In genomic region chr17:74922591-74922990, GRCm38 (mm10) we compare ENCODE assay signal across 12 mouse cellular contexts.
DNase-seq lines count a peak whose midpoint lies in the region; ATAC-seq and TF ChIP-seq lines count a peak whose summit lies in the region.
"Had no signal": no experiment of that assay in that cellular context is flagged by ENCODE, and none has a peak within 500 bp of the region (broad histone marks: within the 10 kb centered on the region; RNA-seq: fewer than 3 reads in every experiment).

No protein-coding gene starts in this region.

- no peak for TF ChIP-seq POLR2A in limb, embryonic 14.5 days (IDR thresholded peaks at IDR 0.05; ENCODE audit: borderline replicate concordance, extremely low read depth, insufficient read depth, insufficient read length)

- no peak overlapping the region for H3K4me2 ChIP-seq in hindbrain, embryonic 14.5 days (replicated peaks)
- no peak overlapping the region for H3K4me2 ChIP-seq in hindbrain, embryonic 12.5 days (replicated peaks)
- no peak overlapping the region for H3K4me2 ChIP-seq in midbrain, postnatal 0 days (ENCODE audit: low read depth, low read length, poor library complexity, severe bottlenecking)
- no peak overlapping the region for H3K4me2 ChIP-seq in limb, embryonic 14.5 days (replicated peaks; ENCODE audit: low read depth, low read length, severe bottlenecking)
- H3K4me2 ChIP-seq in stomach, embryonic 14.5 days (replicated peaks; ENCODE audit: low read depth, low read length) = no peak overlapping the region
- H3K4me2 ChIP-seq: forebrain, embryonic 12.5 days had no signal

- H3K9ac ChIP-seq in hindbrain, embryonic 14.5 days = no peak overlapping the region
- no peak overlapping the region for H3K9ac ChIP-seq in hindbrain, embryonic 12.5 days
- no peak overlapping the region for H3K9ac ChIP-seq in midbrain, postnatal 0 days (replicated peaks; ENCODE audit: low read length, poor library complexity, severe bottlenecking)
- no peak overlapping the region for H3K9ac ChIP-seq in limb, embryonic 14.5 days (ENCODE audit: low read depth, low read length, severe bottlenecking)
- H3K9ac ChIP-seq in stomach, embryonic 14.5 days (replicated peaks; ENCODE audit: low read depth, low read length) = no peak overlapping the region
- H3K9ac ChIP-seq: forebrain, embryonic 12.5 days had no signal

- no peak for DNase-seq in hindbrain, embryonic 14.5 days (ENCODE audit: low spot score)
- DNase-seq in midbrain, postnatal 0 days (ENCODE audit: low spot score) = peak; percentile 19
- DNase-seq in midbrain, embryonic 10.5 days (ENCODE audit: low spot score) = no peak
- no peak for DNase-seq in limb, embryonic 14.5 days (ENCODE audit: low spot score)
- DNase-seq in MN1 (ENCODE audit: low spot score) = no peak
- no peak for DNase-seq in right cerebral cortex, adult 2 months (ENCODE audit: low spot score in 2 of 2)
- DNase-seq: gastrocnemius, postnatal 14 days; right cerebral cortex, postnatal 25 days; thymus, postnatal 25 days had no signal

- 50% methylated on average over 3 of the region's 3 CpGs for WGBS in hindbrain, embryonic 14.5 days
- 44% methylated on average over 3 of the region's 3 CpGs for WGBS in hindbrain, embryonic 12.5 days
- WGBS in midbrain, postnatal 0 days = 58% methylated on average over 3 of the region's 3 CpGs
- 54% methylated on average over 3 of the region's 3 CpGs for WGBS in midbrain, embryonic 10.5 days
- WGBS in limb, embryonic 14.5 days = 17% methylated on average over 3 of the region's 3 CpGs
- 36% methylated on average over 3 of the region's 3 CpGs for WGBS in stomach, embryonic 14.5 days

- H3K4me1 ChIP-seq in hindbrain, embryonic 14.5 days (replicated peaks; ENCODE audit: control insufficient read depth, insufficient read depth, low read length) = no peaks in the 10 kb centered on the region
- peaks cover 7% of the 10 kb centered on the region for H3K4me1 ChIP-seq in hindbrain, embryonic 12.5 days
- H3K4me1 ChIP-seq in midbrain, postnatal 0 days (ENCODE audit: insufficient read depth, low read length) = no peaks in the 10 kb centered on the region
- H3K4me1 ChIP-seq in midbrain, embryonic 10.5 days = 0 out of 2 replicates have a peak, but pooled peaks cover 5% of the 10 kb centered on the region
- H3K4me1 ChIP-seq in limb, embryonic 14.5 days (ENCODE audit: control insufficient read depth, insufficient read depth, low read length) = peaks cover 12% of the 10 kb centered on the region
- H3K4me1 ChIP-seq in stomach, embryonic 14.5 days (ENCODE audit: control insufficient read depth, insufficient read depth, low read length) = peaks cover 5% of the 10 kb centered on the region; the same call in 1 of the 2 replicates
- H3K4me1 ChIP-seq: forebrain, embryonic 12.5 days had no signal

- no peak for TF ChIP-seq CTCF in midbrain, postnatal 0 days (IDR thresholded peaks at IDR 0.05)

- ATAC-seq in hindbrain, embryonic 14.5 days (ENCODE audit: low FRiP score) = peak; percentile 48; the same call in 1 of the 2 replicates
- no peak for ATAC-seq in hindbrain, embryonic 12.5 days (ENCODE audit: low FRiP score)
- ATAC-seq in midbrain, postnatal 0 days (ENCODE audit: low FRiP score) = no peak
- peak; percentile 79 for ATAC-seq in limb, embryonic 14.5 days (ENCODE audit: low FRiP score, low read depth)
- ATAC-seq in stomach, embryonic 14.5 days (ENCODE audit: insufficient number of reproducible peaks, insufficient read depth, low FRiP score, low read depth) = peak; percentile 77; the same call in 1 of the 2 replicates

- H3K27ac ChIP-seq in hindbrain, embryonic 14.5 days = no peak overlapping the region
- H3K27ac ChIP-seq in hindbrain, embryonic 12.5 days = no peak overlapping the region
- H3K27ac ChIP-seq in midbrain, postnatal 0 days (ENCODE audit: low read depth, low read length) = no peak overlapping the region
- no peak overlapping the region for H3K27ac ChIP-seq in midbrain, embryonic 10.5 days (replicated peaks)
- H3K27ac ChIP-seq in limb, embryonic 14.5 days (replicated peaks; ENCODE audit: low read depth, low read length) = no peak overlapping the region
- H3K27ac ChIP-seq in stomach, embryonic 14.5 days (ENCODE audit: low read length) = no peak overlapping the region
- H3K27ac ChIP-seq: forebrain, embryonic 12.5 days had no signal

- H3K27me3 ChIP-seq in hindbrain, embryonic 14.5 days (ENCODE audit: control insufficient read depth, insufficient read depth, low read length) = no peaks in the 10 kb centered on the region
- no peaks in the 10 kb centered on the region for H3K27me3 ChIP-seq in hindbrain, embryonic 12.5 days
- no peaks in the 10 kb centered on the region for H3K27me3 ChIP-seq in midbrain, postnatal 0 days (ENCODE audit: insufficient read depth, low read length)
- H3K27me3 ChIP-seq in midbrain, embryonic 10.5 days (ENCODE audit: low read depth, poor library complexity, severe bottlenecking) = no peaks in the 10 kb centered on the region
- H3K27me3 ChIP-seq in limb, embryonic 14.5 days (ENCODE audit: control insufficient read depth, insufficient read depth, low read length) = no peaks in the 10 kb centered on the region
- no peaks in the 10 kb centered on the region for H3K27me3 ChIP-seq in stomach, embryonic 14.5 days (ENCODE audit: control insufficient read depth, insufficient read depth, low read length)
- H3K27me3 ChIP-seq: forebrain, embryonic 12.5 days had no signal

- no peak overlapping the region for H3K4me3 ChIP-seq in hindbrain, embryonic 14.5 days (replicated peaks; ENCODE audit: low read length)
- H3K4me3 ChIP-seq in hindbrain, embryonic 12.5 days = no peak overlapping the region
- H3K4me3 ChIP-seq in midbrain, postnatal 0 days (ENCODE audit: low read depth, low read length) = no peak overlapping the region
- no peak overlapping the region for H3K4me3 ChIP-seq in midbrain, embryonic 10.5 days
- no peak overlapping the region for H3K4me3 ChIP-seq in limb, embryonic 14.5 days (replicated peaks; ENCODE audit: low read length)
- H3K4me3 ChIP-seq in stomach, embryonic 14.5 days (ENCODE audit: low read depth, low read length) = no peak overlapping the region
- H3K4me3 ChIP-seq: forebrain, embryonic 12.5 days had no signal

- H3K9me3 ChIP-seq in hindbrain, embryonic 14.5 days (ENCODE audit: control insufficient read depth, low read length) = peaks cover 4% of the 10 kb centered on the region; the same call in 1 of the 2 replicates
- no peaks in the 10 kb centered on the region for H3K9me3 ChIP-seq in hindbrain, embryonic 12.5 days (replicated peaks)
- peaks cover 3% of the 10 kb centered on the region; the same call in 1 of the 2 replicates for H3K9me3 ChIP-seq in midbrain, postnatal 0 days (ENCODE audit: low read length)
- no peaks in the 10 kb centered on the region for H3K9me3 ChIP-seq in midbrain, embryonic 10.5 days (replicated peaks)
- no peaks in the 10 kb centered on the region for H3K9me3 ChIP-seq in limb, embryonic 14.5 days (ENCODE audit: control insufficient read depth, low read length)
- H3K9me3 ChIP-seq in stomach, embryonic 14.5 days (ENCODE audit: control insufficient read depth, low read depth, low read length) = 0 out of 2 replicates have a peak, but pooled peaks cover 3% of the 10 kb centered on the region
- H3K9me3 ChIP-seq: forebrain, embryonic 12.5 days had no signal

- no peaks in the 10 kb centered on the region for H3K36me3 ChIP-seq in hindbrain, embryonic 14.5 days (replicated peaks; ENCODE audit: control insufficient read depth, insufficient read depth)
- no peaks in the 10 kb centered on the region for H3K36me3 ChIP-seq in hindbrain, embryonic 12.5 days
- no peaks in the 10 kb centered on the region for H3K36me3 ChIP-seq in midbrain, postnatal 0 days (ENCODE audit: insufficient read depth, low read length)
- H3K36me3 ChIP-seq in midbrain, embryonic 10.5 days = no peaks in the 10 kb centered on the region
- H3K36me3 ChIP-seq in limb, embryonic 14.5 days (ENCODE audit: control insufficient read depth, insufficient read depth, low read length) = no peaks in the 10 kb centered on the region
- H3K36me3 ChIP-seq in stomach, embryonic 14.5 days (ENCODE audit: control insufficient read depth, insufficient read depth, low read length) = no peaks in the 10 kb centered on the region
- H3K36me3 ChIP-seq: forebrain, embryonic 12.5 days had no signal

Comparison
In these comparisons a context has a peak if more than half of its experiments do, and no peak if none do; other contexts are left out.
1. ATAC-seq: peak in hindbrain, embryonic 14.5 days (single experiment), limb, embryonic 14.5 days (single experiment) and stomach, embryonic 14.5 days (single experiment); none in hindbrain, embryonic 12.5 days (single experiment) and midbrain, postnatal 0 days (single experiment).